Mouse (Mus musculus): ENCODE measurements around the gene Gm20388. TPM values are rescaled to one million over a fixed set of nuclear protein-coding genes. Genes with fewer than 3 reads are reported as not detected.

The Gm20388 gene
- total and polyA plus RNA-seq, 3 experiments: 0.02 to 0.05 TPM; not detected in 1

DNA sequence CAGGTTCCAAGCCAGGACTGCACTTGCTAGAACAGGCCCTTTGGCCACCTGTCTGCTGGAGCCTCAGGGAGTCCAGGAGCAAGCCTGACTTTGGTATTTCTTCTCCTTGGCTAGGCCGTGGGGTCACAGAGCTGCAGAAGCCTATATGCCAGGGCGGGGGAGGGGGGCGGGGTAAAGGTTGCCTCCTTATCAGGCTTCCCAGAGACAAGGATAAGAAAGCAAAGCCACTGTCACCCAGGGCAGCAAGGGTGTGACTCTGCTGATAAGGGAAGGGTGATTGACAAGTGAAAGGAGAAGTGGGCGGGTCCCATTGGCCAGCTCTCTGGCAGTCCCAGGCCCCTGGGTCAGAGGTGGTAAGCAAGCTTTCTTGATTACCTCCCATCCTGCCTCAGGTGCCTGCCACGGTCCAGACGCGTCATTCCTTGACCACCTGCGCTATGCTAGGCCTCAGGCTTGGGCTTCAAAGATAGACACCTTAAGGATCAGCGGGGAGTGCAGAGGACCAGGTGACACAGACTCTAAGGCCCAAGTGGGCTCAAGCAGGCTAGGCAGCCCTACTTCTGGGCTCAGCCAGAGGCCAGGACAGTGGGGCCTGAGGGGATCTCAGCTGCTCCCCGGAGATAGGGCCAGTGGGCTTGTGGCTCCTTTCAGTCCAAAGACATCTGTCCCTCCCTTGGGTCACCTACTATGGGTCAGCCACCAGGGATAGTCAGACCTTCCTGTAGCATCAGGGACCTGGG is 565.0 kb downstream of the Gm20388 start:
- Histone ChIP-seq H3K4me1 (ENCODE audit: insufficient read depth, low read depth, low read length) (peaks cover 85% of the 10 kb centered on the region), H3K27me3 (ENCODE audit: insufficient read depth, low read length) (peaks cover 42% of the 10 kb centered on the region), H3K9me3 (replicated peaks) (no peaks in the 10 kb centered on the region; the same call in 1 of the 2 replicates), H3K4me3 (ENCODE audit: low read depth, low read length) (peak overlapping the region; percentile 65; the same call in 1 of the 2 replicates), H3K36me3 (replicated peaks) (no peaks in the 10 kb centered on the region)
- peak; percentile 88 for DNase-seq (ENCODE audit: low spot score)
- no peak for TF ChIP-seq POLR2AphosphoS5 (IDR thresholded peaks at IDR 0.05; ENCODE audit: insufficient replicate concordance, low read depth, low read length)
- TF ChIP-seq TAL1 (conservative IDR thresholded peaks at IDR 0.05; ENCODE audit: low read depth, low read length): peak; percentile 96
- TF ChIP-seq GATA2 (IDR thresholded peaks at IDR 0.05; ENCODE audit: borderline replicate concordance, low read depth, low read length): 0 out of 2 replicates have a peak, but pooled peaks have one; percentile 54
- no peak for TF ChIP-seq GATA1 (IDR thresholded peaks at IDR 0.05; ENCODE audit: borderline replicate concordance, low read length)
- TF ChIP-seq CTCF (IDR thresholded peaks at IDR 0.05; ENCODE audit: low read depth, low read length): no peak
- ATAC-seq (ENCODE audit: extremely low read depth, insufficient number of reproducible peaks, low FRiP score, poor library complexity, severe bottlenecking): peak; percentile 92

DNA sequence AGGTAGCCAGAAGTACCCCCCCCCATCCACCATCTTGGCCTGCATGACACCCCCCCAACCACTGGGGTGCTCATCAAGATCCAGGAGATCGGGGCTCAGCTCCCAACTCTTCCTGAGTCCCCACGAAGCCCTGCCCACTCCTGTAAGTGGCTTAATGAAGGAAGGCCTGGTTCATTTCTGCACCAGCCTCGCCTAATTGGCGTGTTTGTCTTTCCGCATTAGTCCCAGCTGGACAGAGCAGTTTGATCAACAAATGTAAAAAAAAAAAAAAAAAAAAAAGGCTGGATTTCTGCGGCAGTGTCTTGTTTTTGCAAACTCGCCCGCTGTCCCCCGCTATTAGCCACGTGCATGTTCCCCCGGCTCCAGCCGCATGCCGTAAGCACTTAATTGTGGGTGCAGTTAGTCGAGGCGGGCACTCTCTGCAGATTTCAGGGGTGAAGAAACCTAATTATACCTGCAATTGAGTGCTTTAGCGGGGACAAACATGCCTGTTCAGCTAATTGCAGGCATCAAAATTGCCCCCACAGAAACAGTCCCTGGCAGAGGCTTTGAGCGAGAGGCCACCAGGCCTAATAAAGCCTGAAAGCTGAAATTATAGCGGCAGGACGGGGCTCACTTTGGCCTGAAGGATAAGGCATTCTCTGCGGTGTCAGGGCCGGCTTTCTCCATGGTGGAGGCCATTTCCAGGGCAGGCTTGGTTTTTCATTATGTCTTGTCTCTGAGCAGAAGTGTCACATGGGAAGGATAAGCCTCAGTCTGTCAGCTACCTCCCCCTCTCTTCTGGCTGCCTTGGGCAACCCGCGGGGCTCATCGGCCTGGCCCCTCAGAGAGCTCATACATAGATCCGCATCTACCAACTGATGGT is 566.3 kb downstream of the Gm20388 start:
- H3K4me1 ChIP-seq (ENCODE audit: insufficient read depth, low read depth, low read length): peaks cover 79% of the 10 kb centered on the region

DNA sequence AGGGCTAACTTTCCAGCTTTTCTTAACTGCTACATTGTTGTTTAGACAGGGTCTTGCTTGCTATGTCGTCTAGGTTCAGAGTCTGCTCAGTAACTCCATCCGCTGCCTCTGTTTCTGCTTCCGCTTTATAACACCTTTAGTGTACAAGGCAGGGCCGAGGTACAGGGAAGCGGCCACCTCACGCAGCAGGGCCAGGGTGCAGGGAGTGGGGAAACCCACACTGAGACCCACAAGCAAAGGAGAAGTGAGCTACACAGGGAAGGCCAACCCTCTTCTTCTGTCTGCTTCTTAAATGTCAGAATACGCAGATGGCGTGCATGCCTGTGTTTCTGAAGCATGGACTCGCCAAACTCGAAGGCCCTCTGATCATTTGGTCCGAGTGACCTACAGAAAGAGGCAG is 568.1 kb downstream of the Gm20388 start:
- TF ChIP-seq POLR2AphosphoS5 (IDR thresholded peaks at IDR 0.05; ENCODE audit: insufficient replicate concordance, low read depth, low read length) (no peak), GATA1 (IDR thresholded peaks at IDR 0.05; ENCODE audit: borderline replicate concordance, low read length) (no peak), CTCF (IDR thresholded peaks at IDR 0.05; ENCODE audit: low read depth, low read length) (no peak), GATA2 (IDR thresholded peaks at IDR 0.05; ENCODE audit: borderline replicate concordance, low read depth, low read length) (no peak), TAL1 (conservative IDR thresholded peaks at IDR 0.05; ENCODE audit: low read depth, low read length) (no peak)
- ATAC-seq (ENCODE audit: extremely low read depth, insufficient number of reproducible peaks, low FRiP score, poor library complexity, severe bottlenecking) (no peak), DNase-seq (ENCODE audit: low spot score) (no peak)
- peaks cover 33% of the 10 kb centered on the region for H3K27me3 ChIP-seq (ENCODE audit: insufficient read depth, low read length)
- H3K4me3 ChIP-seq (ENCODE audit: low read depth, low read length): no peak overlapping the region
- H3K36me3 ChIP-seq (replicated peaks): no peaks in the 10 kb centered on the region
- H3K4me1 ChIP-seq (ENCODE audit: insufficient read depth, low read depth, low read length): peaks cover 78% of the 10 kb centered on the region
- no peaks in the 10 kb centered on the region for H3K9me3 ChIP-seq (replicated peaks)

More for the DNA sequence above, 566.3 kb downstream of the Gm20388 start:
- TF ChIP-seq CTCF (IDR thresholded peaks at IDR 0.05; ENCODE audit: low read depth, low read length) (no peak), TAL1 (conservative IDR thresholded peaks at IDR 0.05; ENCODE audit: low read depth, low read length) (no peak), GATA1 (IDR thresholded peaks at IDR 0.05; ENCODE audit: borderline replicate concordance, low read length) (no peak), GATA2 (IDR thresholded peaks at IDR 0.05; ENCODE audit: borderline replicate concordance, low read depth, low read length) (no peak), POLR2AphosphoS5 (IDR thresholded peaks at IDR 0.05; ENCODE audit: insufficient replicate concordance, low read depth, low read length) (no peak)
- Histone ChIP-seq H3K9me3 (replicated peaks) (no peaks in the 10 kb centered on the region; the same call in 1 of the 2 replicates), H3K36me3 (replicated peaks) (no peaks in the 10 kb centered on the region), H3K27me3 (ENCODE audit: insufficient read depth, low read length) (peaks cover 40% of the 10 kb centered on the region), H3K4me3 (ENCODE audit: low read depth, low read length) (no peak overlapping the region; the same call in 1 of the 2 replicates)
- ATAC-seq (ENCODE audit: extremely low read depth, insufficient number of reproducible peaks, low FRiP score, poor library complexity, severe bottlenecking) (no peak), DNase-seq (ENCODE audit: low spot score) (no peak)

DNA sequence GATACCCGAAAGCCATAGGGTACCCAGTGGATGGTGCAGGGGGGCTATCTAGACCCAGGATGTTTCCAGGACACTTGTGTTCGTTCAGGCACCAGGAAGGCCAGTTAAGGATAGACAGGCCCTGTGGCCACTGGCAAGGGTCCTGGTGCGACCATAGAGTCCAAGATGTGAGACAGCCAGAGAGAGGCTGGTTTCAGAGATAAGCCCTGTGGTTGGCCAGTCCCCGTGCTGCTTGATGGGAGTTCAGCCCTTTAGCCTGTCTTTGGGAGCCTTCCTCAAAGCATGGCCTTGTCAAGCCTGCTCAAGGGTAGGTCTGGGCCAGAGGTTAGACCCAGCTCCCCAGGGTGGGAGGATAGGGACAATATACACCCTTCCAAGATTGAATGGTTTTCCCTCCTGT is 569.0 kb downstream of the Gm20388 start:
- H3K36me3 ChIP-seq (replicated peaks): no peaks in the 10 kb centered on the region
- H3K4me3 ChIP-seq (ENCODE audit: low read depth, low read length): no peak overlapping the region
- DNase-seq (ENCODE audit: low spot score) (no peak), ATAC-seq (ENCODE audit: extremely low read depth, insufficient number of reproducible peaks, low FRiP score, poor library complexity, severe bottlenecking) (no peak)
- H3K27me3 ChIP-seq (ENCODE audit: insufficient read depth, low read length): peaks cover 41% of the 10 kb centered on the region
- H3K9me3 ChIP-seq (replicated peaks): no peaks in the 10 kb centered on the region
- TF ChIP-seq CTCF (IDR thresholded peaks at IDR 0.05; ENCODE audit: low read depth, low read length) (no peak), TAL1 (conservative IDR thresholded peaks at IDR 0.05; ENCODE audit: low read depth, low read length) (peak; percentile 59)
- H3K4me1 ChIP-seq (ENCODE audit: insufficient read depth, low read depth, low read length): peaks cover 78% of the 10 kb centered on the region

DNA sequence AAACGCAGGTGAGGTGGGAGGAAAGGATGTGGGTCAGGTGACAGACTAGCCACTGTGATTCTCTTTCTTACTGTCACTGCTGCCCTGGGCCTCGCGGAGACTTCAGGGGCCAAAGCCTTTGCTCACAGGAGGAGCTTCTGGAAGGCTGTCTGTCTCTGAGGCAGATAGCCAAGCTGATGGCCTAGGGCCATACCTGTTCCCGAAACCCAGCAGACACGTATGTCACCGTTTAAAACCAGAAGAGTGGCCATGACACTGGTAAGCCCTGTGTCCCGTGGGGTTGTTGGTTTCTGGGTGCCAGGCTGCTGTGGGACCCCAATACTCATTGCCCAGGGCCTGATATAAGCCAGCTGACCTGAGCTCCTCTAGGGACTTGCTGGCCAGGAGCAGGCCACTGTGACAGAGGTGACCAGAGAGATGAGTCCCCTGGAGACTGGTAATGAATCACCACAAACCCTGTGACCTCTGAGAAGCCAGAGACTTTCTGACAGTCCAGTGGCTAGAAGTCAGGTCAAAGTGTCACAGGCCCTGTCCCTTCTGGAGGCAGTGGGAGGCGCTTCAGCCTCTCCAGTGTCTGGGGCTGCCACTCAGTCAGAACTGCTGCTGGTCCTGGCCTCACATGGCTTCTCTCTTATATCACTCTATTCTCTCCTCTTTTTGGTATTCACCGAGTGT is 571.5 kb downstream of the Gm20388 start:
- Histone ChIP-seq H3K27me3 (ENCODE audit: insufficient read depth, low read length) (peaks cover 45% of the 10 kb centered on the region), H3K4me3 (ENCODE audit: low read depth, low read length) (no peak overlapping the region), H3K4me1 (ENCODE audit: insufficient read depth, low read depth, low read length) (peaks cover 76% of the 10 kb centered on the region), H3K36me3 (replicated peaks) (no peaks in the 10 kb centered on the region), H3K9me3 (replicated peaks) (no peaks in the 10 kb centered on the region)
- TF ChIP-seq CTCF (IDR thresholded peaks at IDR 0.05; ENCODE audit: low read depth, low read length) (no peak), POLR2AphosphoS5 (IDR thresholded peaks at IDR 0.05; ENCODE audit: insufficient replicate concordance, low read depth, low read length) (no peak), GATA1 (IDR thresholded peaks at IDR 0.05; ENCODE audit: borderline replicate concordance, low read length) (no peak)
- DNase-seq (ENCODE audit: low spot score) (no peak), ATAC-seq (ENCODE audit: extremely low read depth, insufficient number of reproducible peaks, low FRiP score, poor library complexity, severe bottlenecking) (no peak)

GRCm38 (mm10) chr8:120484460-120484859 is 573.8 kb downstream of the Gm20388 start:
- H3K27me3 ChIP-seq (ENCODE audit: insufficient read depth, low read length): peaks cover 37% of the 10 kb centered on the region
- H3K36me3 ChIP-seq (replicated peaks): no peaks in the 10 kb centered on the region
- DNase-seq (ENCODE audit: low spot score): no peak
- no peak overlapping the region for H3K4me3 ChIP-seq (ENCODE audit: low read depth, low read length)
- TF ChIP-seq POLR2AphosphoS5 (IDR thresholded peaks at IDR 0.05; ENCODE audit: insufficient replicate concordance, low read depth, low read length): no peak
- TF ChIP-seq CTCF (IDR thresholded peaks at IDR 0.05; ENCODE audit: low read depth, low read length): no peak
- no peak for TF ChIP-seq GATA1 (IDR thresholded peaks at IDR 0.05; ENCODE audit: borderline replicate concordance, low read length)
- no peak for TF ChIP-seq TAL1 (conservative IDR thresholded peaks at IDR 0.05; ENCODE audit: low read depth, low read length)
- TF ChIP-seq GATA2 (IDR thresholded peaks at IDR 0.05; ENCODE audit: borderline replicate concordance, low read depth, low read length): no peak
- no peaks in the 10 kb centered on the region for H3K9me3 ChIP-seq (replicated peaks)
- ATAC-seq (ENCODE audit: extremely low read depth, insufficient number of reproducible peaks, low FRiP score, poor library complexity, severe bottlenecking): no peak
- H3K4me1 ChIP-seq (ENCODE audit: insufficient read depth, low read depth, low read length): peaks cover 67% of the 10 kb centered on the region

Measured in G1E (cell line).